In the genomic region with DNA sequence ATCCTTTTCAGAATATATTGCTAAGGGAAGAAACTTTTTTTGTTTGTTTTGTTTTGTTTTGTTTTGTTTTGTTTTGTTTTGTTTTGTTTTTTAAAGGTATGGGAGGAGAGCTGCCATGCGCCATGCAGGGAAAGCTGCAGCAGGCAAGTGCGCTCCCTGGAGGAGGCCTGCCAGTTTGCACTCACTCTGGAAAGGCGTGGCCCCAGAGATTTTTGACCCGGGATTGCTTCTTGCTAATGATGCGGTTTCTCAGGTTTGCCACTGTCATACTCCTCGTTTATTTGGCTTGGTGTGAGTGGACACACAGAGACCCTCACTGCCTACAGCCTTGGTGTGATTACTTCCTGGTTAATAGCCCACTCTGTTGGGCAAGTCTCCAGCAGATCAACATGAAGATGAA, we compare ENCODE assay signal across 9 mouse cellular contexts. TPM values are rescaled to one million over a fixed set of nuclear protein-coding genes. Genes with fewer than 3 reads are reported as not detected.
DNase-seq lines count a peak whose midpoint lies in the region; ATAC-seq and TF ChIP-seq lines count a peak whose summit lies in the region.
"Had no signal": no experiment of that assay in that cellular context is flagged by ENCODE, and none has a peak within 500 bp of the region (broad histone marks: within the 10 kb centered on the region; RNA-seq: fewer than 3 reads in every experiment).

No protein-coding gene starts in this region.

- no peaks in the 10 kb centered on the region for H3K9me3 ChIP-seq in heart, embryonic 10.5 days
- H3K9me3 ChIP-seq: forebrain, embryonic 13.5 days; hindbrain, embryonic 15.5 days had no signal

- intact Hi-C loops in heart, postnatal 10 days (cut with DNase I): loop anchor here (5.0 kb wide), 1 partner anchor 95 kb away; no protein-coding TSS in a partner anchor

- no peak for TF ChIP-seq POLR2A in bone marrow macrophage, adult 2 months (IDR thresholded peaks at IDR 0.05; ENCODE audit: borderline replicate concordance, low read depth, low read length)

- no peak; the same call in 1 of the 2 replicates for TF ChIP-seq CTCF in bone marrow macrophage, adult 2 months (IDR thresholded peaks at IDR 0.05; ENCODE audit: low read depth, low read length)

- H3K36me3 ChIP-seq in heart, embryonic 10.5 days: no peaks in the 10 kb centered on the region
- H3K36me3 ChIP-seq: hindbrain, embryonic 15.5 days had no signal

- no peaks in the 10 kb centered on the region for H3K4me1 ChIP-seq in heart, embryonic 10.5 days
- peaks cover 37% of the 10 kb centered on the region for H3K4me1 ChIP-seq in bone marrow macrophage, adult 2 months (ENCODE audit: control insufficient read depth, insufficient read depth, low read length)
- H3K4me1 ChIP-seq: forebrain, embryonic 13.5 days; hindbrain, embryonic 15.5 days had no signal

- ATAC-seq in cerebellum, adult (ENCODE audit: insufficient number of reproducible peaks, low FRiP score, low TSS enrichment): no peak
- ATAC-seq: forebrain, embryonic 13.5 days had no signal

- no peak overlapping the region for H3K4me3 ChIP-seq in heart, embryonic 10.5 days
- H3K4me3 ChIP-seq in bone marrow macrophage, adult 2 months (ENCODE audit: insufficient read depth, low read length): no peak overlapping the region
- H3K4me3 ChIP-seq: forebrain, embryonic 13.5 days; hindbrain, embryonic 15.5 days had no signal

- no peak overlapping the region for H3K27ac ChIP-seq in heart, embryonic 10.5 days
- peak overlapping the region; percentile 73 for H3K27ac ChIP-seq in bone marrow macrophage, adult 2 months (ENCODE audit: insufficient read depth, low read depth, low read length)
- H3K27ac ChIP-seq: forebrain, embryonic 13.5 days; hindbrain, embryonic 15.5 days had no signal

- no peaks in the 10 kb centered on the region for H3K27me3 ChIP-seq in heart, embryonic 10.5 days (ENCODE audit: insufficient read depth, poor library complexity, severe bottlenecking)
- H3K27me3 ChIP-seq: forebrain, embryonic 13.5 days; hindbrain, embryonic 15.5 days had no signal

- peak; percentile 35 to 56 for DNase-seq in heart, postnatal 10 days
- DNase-seq in heart, embryonic 10.5 days (ENCODE audit: low spot score): no peak
- peak; percentile 18 for DNase-seq in right cerebral cortex, postnatal 4 days
- no peak for DNase-seq in right cerebral cortex, adult 18-20 months
- DNase-seq in retina, postnatal 1 day: peak; percentile 35

- WGBS in heart, embryonic 10.5 days: 17% methylated on average over 6 of the region's 6 CpGs

RNA-seq across cellular contexts. Expression of a gene that starts 16.3 kb away (rescaled TPM):
- 10 to 100 TPM; 84.6 to 89.1 TPM for total RNA-seq in heart, postnatal 10 days (2021)
- polyA plus RNA-seq in heart, embryonic 10.5 days (2016; fragmentation: Nextera tagmentation; extraction: Ambion mirVana): 21.7 and 56.6 TPM in 2 replicates
- 495 and 593 TPM in 2 replicates for polyA plus RNA-seq in bone marrow macrophage, adult 2 months (2012; ENCODE audit: insufficient read depth, insufficient read length, missing spikeins)

RNA-seq across cellular contexts. Expression of a gene that starts 58.8 kb away (rescaled TPM):
- total RNA-seq in heart, postnatal 10 days (2021): 1 to 10 TPM in 1 of 2 experiments, under 1 TPM in 1; 0.12 to 2.3 TPM
- 1.6 and 2.0 TPM in 2 replicates for polyA plus RNA-seq in heart, embryonic 10.5 days (2016; fragmentation: Nextera tagmentation; extraction: Ambion mirVana)
- polyA plus RNA-seq in bone marrow macrophage, adult 2 months (2012; ENCODE audit: insufficient read depth, insufficient read length, missing spikeins): not detected in 2 replicates

Comparison
In these comparisons a context has a peak if more than half of its experiments do, and no peak if none do; other contexts are left out.
1. DNase-seq: peak in heart, postnatal 10 days (2 of 2), right cerebral cortex, postnatal 4 days (single experiment) and retina, postnatal 1 day (single experiment); none in heart, embryonic 10.5 days (single experiment) and right cerebral cortex, adult 18-20 months (single experiment).